Mouse (Mus musculus) embryo, embryonic 10.5 days (tissue): ENCODE measurements at regions not wholly inside any gene's neighbourhood (a gene's known extent, or its start where the extent isn't known, plus 50 kb on each side); places are given as distances from the start of the nearest gene placed in this dataset.

ENCODE experiments used
- DNase-seq: peaks from one replicate; pipeline ENCODE4 v3.0.0-alpha.2; 2015; ENCODE audit warnings: low spot score

DNA sequence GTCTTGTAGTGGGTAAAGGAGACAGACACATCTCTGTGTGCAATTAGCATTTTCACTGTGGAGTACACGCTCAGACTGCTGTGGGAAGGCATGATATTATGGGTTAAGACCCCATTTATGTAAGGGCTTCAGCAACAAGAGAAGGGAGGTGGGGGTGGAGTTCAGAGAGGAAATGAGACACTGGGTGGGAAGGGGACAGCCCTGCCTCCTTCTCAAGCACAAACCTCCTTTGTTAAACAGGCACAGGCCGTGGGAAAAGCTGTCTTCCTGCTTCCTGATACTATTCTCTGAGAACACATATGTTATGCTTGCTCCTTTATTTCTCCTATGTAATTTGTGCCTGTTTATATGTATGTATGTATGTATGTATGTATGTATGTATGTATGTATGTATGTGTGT, 237.4 kb upstream of the Cxcr4 start:
- DNase-seq: no peak

DNA sequence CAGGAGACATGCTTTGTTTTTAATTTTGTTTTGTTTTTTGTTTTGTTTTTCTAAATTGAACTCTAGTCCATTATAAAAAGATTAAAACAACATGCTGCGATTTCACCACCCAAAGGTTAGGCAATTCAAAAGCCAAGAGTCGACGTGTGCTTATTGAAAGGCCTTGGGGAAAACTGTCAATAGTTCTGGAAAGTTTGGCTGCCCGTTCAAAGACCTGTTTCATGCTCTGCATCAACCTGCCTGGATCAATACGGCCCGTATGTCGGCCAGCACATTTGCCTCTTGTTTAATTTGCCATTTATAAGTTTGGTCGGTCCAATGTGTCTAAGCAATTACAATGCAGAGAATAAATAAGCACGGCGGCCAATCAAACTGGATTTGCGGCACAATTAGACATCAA, 234.3 kb upstream of the Cxcr4 start:
- DNase-seq: no peak

DNA sequence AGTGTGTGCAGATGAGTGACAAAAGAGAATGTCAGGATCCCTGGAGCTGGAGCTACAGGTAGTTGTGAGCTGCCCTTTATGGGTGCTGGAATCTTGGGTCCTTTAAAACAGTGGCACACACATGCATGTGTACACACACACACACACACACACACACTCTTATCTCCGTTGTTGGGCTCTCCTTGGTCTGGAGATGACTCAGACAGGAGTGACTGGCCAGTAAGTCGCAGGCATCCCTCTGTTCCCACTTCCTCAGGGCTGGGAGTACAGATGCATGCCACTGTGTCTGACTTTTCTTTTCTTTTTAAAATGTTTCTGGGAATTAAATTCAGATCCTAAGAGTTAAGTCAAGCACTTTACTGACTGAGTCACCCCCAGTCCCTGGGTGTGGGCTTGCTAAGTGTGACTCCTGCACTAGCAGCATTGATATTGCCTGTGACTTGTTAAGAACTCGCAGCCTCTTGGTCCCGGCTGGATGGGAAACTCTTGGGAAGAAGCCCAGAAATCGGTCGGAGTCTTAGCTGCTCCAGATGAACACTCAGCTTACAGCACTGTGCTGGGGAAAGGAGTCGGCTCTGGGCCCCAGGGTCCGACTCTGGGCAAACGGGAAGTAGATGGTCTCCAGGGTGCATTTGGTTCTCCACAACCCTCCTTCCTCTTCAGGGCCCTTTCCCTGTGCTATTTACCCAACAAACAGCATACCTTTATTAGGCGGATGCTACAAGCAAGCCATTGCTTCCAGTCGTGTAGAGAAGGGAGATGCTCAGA, 233.0 kb upstream of the Cxcr4 start:
- DNase-seq: no peak

DNA sequence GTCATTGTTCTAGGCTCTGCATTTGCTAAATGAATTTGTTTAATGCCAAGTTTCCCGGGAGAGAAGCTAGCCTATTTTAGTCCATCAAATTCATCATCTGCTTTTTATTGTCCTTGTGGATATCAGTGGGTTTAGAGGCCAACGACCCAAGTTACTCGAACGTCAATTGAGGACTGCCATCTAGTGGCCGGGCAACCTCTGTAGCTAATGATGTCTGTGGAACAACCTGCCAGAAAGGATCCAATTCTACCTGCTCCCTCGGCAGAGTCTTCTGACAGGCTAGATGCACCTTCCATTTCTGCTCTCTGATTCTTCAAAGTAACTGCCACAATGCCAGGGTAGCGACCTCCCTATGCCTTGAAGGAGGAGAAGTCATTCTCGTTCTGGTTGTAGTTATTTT, 232.1 kb upstream of the Cxcr4 start:
- DNase-seq: peak; percentile 91

DNA sequence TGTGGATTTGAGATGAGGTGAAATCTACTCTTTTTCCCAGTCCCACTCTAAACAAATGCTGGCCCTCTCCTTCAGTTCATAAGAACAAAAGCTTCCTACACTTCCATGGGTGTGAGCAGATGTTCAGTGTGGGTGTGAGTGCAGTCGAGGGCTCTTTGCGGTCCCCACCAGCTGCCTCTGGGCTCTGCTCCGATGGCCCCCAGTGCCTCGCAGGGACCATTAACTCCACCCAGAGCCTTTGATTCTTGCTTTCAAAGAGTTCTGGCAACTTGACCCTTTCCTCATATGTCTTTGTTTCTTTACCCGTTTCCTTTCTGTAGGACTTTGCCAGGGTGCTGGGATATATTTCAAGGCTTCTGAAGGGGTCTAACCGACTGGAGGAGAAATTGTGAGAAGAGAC, 229.9 kb upstream of the Cxcr4 start:
- DNase-seq: no peak

DNA sequence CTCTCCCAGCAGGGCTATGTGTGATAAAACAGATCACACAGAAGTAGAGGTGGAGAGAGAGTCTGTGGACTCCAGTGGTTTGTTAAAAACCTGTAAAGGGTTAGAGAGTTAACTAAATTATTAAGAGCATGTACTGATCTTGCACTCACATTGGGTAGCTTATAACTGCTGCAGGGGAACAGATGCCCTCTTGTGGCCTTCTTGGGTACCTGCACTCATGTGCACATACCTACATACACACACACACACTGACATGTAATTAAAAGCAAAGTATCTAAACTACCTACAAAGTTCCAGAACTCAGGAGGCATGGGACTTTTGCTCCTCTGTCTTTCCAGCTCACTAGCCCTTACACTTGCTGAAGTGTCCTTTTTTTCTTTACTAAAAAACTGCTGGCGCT, 228.4 kb upstream of the Cxcr4 start:
- DNase-seq: no peak

DNA sequence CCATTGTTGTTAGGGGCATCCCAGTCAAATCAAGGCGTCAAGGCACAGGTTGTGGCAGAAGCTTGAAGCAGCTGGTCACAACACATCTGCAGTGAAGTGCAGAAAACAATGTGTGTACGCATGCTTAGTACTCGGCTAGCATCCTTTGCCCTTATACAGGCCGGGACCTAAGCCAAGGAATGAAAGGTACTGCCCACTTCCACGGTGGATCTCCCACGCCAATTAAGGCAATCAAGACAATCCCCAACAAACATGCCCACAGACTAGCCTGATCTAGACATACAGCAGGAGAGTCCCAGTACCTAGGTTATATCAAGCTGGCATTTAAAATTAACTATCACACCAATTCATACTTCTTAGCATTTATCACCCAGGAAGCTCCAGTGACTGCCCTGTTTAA, 227.5 kb upstream of the Cxcr4 start:
- DNase-seq: no peak

DNA sequence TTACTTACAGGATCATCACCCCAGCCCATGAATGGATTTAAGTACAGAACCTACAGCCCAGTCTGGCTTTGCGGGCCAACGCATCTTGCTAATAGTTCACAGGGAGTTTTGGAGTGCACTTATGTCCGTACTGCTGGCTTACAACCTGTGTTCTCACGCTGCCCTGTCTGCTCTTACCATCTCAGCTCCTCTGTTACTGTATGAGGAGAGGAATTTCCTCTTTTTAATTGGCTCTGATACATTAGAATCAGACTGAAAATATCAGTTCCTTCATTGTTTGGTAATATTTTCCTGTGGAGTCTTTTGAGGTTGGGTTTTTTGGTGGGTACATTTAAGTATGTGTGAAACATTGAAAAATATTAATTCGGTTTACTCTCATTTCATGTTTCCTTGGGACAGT, 221.3 kb upstream of the Cxcr4 start:
- DNase-seq: no peak

DNA sequence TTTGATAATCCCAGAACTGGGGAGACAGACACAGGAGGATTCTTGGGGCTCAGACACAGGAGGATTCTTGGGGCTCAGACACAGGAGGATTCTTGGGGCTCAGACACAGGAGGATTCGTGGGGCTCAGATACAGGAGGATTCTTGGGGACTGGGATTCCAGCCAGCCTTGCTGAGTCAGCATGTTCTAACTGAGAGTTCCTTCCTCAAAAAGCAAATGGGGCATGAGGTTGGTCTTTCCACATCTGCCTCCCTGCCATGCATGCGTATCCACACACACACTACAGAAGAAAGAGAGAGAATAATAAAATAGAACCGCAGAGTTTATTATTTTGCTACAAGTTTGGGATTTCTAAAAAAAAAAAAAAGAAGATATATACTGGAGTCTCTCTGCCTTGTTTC, 218.8 kb upstream of the Cxcr4 start:
- no peak for DNase-seq

DNA sequence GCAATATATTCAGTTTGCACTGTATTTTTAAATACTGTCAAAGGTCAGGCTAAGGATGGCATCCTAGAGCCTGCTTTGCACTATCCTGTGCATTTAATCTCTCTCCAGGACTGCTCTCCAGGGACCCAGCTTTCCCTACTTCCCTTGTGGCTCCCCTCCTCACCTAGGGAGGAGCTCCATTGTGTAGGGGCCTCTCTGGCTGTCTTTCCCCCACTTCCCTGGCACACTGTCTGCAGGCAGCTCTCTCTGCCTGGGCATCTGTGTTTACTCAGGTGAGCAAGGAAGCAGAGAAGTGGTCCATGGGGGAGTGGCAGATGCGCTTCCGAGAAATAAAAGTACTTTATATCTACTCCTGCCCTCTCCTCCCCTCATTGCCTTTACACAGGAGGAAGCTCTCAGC, 218.0 kb upstream of the Cxcr4 start:
- DNase-seq: no peak

DNA sequence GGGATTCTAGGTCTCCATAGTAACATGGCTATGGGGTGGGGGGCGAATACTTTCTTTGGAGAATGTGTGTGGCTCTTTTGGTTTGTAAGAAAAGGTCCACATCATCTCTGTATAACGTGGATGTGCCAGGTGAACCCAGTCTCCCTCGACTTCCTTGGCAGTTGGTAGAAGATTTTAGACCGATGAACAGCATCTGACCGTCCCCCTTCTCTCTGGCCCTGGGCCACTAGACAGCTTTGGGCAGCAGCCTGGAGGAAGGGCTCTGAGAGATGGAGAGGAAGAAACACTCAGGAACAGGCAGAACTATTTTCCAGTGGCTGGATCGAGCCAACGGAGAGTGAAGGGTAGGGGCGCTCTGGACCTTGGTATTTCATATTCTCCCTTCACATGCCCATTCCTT, 217.5 kb upstream of the Cxcr4 start:
- DNase-seq: no peak

DNA sequence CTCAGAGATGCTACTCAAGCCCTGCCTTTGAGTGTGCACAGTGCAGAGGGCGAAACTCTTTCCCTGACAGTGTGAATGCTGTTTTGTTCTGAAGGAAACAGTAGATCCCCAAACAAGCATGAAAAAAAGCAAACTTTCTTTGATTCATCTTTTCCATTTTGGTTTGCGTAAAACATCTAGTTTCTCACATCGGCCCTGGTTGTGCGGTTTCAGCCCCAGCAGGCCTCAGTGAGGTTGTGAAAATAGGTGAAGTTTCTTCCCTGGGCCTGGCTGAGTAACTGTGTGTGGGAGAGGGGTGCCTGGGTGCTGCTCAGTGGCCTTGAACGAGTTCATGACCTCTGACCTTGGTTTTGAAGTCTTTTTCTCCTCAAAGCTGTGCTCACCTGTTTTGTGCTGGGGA, 216.5 kb upstream of the Cxcr4 start:
- no peak for DNase-seq

DNA sequence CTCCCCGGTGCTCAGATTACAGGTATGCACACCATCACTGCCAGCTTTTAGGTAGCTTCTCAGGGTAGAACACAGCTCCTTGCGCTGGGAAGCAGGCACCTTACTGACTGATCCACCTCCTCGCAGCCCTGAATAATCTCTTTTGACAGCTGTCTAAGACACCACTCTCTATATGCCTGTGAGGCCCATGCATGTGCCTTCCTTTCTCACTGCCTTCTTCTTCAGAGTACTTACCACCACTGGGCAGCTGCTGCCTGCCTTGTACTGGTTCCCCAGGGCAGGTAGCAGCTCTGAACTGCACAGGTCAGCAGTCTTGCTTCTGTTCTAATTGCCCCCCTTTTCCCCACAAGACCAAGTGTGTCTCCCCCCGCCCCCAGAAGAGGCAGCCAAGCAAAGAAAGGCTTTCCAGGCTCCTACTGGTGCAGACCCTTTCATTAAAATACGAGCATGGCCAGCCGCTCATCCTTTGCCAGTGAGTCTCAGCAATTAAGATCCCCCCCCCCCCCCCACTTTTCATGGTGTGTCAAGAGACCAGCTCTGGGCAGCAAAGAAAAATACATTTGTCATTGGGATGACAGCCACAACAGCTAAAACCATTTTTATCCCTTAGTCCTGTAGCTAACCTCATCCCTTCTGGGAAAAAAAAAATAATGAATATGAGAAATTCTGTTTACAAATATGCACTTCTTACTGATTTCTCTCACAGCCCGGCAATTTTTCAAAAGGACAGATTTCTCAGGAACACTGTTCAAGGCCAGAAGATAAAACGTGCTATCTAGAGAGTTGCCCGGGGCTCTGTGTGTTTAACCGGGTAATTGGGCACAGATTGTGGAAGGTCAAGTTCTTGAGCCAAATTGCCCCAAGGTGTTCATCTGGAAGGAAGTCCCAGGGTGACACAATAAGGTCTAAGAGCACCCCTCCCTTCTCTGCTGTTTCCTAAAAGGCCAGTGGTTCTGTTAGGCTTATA, 213.9 kb upstream of the Cxcr4 start:
- DNase-seq: peak; percentile 69

DNA sequence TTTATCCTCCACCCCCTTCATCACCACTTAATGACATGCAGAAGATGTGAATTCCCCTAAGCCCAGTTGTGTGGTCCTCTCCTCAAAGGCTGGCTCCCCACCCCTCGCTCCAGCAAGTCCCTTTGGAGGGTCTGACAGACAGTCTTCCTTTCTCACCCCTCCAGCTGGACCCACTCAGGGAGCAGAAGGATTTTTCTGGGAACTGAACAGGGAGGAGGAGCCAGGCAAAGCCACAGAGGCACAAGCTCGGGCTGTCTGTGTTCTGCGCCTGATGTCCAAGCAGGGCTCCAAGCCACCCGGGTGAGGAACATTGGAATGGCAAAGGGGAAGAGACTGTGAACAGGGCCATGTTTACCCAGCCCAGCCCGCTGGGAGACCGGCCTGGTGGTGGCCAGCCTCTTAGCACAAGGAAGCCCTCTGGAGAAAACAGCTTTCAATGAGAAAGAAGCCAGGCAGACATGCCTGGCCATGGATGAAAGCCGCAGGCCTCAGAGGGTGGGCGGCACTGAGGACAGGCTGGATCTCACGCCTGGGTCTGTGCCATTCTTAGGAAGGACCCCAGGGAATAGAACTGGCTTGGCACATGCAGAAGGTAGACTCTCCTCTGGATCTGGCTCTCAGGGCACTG, 211.5 kb upstream of the Cxcr4 start:
- peak; percentile 24 for DNase-seq

DNA sequence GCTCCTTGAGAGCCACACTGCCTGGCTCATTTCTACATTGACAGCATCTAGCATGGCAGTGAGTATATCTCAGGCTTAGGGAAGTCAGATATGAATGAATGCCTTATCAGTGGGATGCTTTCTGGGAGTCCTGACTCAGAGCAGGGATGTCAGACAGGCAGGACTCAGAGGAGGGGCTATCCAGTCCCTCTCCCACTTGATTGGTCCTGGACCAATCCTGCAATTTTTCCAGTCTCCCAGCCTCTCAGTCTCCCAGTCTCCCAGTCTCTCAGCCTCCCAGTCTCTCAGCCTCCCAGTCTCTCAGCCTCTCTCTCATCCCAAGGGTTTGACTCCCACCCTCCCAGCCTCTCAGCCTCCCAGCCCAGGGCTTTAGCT, 211.0 kb upstream of the Cxcr4 start:
- no peak for DNase-seq

DNA sequence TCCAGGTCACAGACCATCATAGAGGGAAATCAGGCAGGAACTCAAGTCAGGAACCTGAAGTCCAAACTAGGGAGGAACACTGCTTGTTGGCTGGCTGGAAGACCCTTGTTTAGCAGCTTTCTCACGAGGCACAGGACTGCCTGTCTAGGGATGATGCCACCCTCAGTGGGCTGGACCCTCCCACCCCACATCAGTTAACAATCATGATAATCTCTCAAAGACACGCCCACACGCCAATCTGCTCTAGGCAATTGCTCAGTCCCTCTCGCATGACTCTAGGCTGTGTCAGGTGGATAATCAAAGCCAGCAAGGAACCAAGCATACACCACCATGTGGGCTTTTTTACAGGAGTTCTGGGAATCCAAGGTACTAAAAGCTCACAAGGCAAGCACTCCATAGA, 206.6 kb upstream of the Cxcr4 start:
- no peak for DNase-seq

DNA sequence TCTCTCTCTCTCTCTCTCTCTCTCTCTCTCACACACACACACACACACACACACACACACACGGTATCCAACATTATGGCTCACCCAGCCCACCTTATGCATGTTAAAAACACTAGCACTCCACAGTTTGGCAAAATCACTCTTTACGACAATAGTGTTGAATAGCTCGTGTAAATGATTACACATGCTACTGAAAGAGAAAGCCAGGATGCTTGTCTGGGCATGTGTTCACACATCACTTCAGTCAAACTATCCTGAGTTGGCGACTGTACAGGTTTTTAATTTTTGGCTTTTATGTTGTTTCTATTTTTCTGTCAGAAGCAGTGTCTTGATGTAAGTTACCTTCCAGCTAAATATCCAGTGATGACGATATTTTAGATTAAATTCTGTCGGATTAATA, 203.6 kb upstream of the Cxcr4 start:
- no peak for DNase-seq

DNA sequence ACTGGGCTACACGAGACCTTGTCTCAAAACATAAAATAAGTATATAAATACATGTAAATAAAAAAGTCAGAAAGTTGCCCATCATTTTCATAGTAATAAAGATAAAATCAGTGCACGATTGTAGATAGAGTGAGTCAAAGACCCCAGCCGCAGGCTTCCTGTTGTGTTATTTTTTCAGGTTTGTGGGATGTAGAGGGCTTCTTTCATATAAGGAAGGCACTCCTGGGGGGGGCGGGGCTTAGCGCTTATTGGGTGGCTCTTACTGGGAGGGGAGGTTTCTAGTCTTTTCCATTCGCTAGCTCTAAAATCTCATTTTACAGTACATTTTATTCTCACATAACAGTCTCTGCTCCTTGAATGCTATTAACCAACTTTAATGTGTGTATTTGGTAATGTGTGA, 198.8 kb upstream of the Cxcr4 start:
- no peak for DNase-seq

DNA sequence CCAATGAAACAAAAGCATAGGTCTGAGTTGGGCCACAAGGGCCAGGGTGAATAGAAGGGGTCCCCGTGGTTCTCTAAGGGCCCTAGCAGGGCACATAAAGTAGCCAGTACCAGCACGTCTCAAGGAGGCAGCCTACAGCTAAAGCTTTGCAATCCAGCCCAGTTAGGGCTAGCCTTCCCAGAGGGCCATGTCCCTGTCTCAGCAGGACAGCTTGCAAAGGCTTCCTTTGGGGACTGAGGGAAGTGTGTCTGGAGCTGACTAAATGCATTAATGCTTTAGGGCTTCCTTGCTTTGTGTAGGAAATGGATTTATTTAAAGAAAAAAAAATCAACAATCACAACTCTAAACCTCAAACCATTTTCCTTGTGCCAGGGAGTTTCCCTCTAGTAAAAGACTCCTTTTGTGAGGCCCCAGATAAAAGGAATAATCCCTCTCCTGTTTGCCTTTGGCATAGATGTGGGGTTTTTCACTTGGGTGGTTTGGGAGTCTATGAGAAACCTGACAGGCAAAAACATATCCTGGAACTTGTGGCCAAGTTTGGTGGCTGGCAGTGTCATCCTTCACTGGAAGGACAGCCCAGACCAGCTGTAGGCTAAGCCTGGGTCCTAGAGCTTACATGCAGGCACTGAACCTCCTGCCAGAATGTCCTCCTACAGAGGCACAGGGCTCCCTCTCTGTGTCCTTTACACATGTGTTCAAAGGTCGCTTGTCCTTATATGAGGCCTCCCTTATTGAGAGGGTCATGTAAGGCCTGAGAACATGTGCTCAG, 197.7 kb upstream of the Cxcr4 start:
- DNase-seq: no peak

DNA sequence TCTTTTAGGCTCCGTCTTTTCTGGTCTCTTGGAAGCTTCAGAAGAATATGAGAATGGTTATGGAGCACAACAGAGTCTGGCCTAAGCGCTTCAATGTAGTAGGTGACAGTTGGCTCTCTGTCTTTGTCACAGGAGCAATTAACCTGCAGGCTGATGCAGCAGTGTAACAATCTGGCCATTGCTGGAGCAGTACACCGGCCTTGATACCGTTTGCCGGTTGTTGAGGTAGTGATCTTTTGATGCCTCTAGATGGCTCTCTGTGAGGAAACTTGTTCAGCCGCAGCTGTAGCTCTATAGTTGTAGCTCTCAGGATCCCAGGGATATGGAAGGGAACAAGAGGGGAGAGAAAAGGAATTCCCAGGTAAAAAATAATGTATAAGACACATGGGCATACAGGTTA, 196.1 kb upstream of the Cxcr4 start:
- no peak for DNase-seq

DNA sequence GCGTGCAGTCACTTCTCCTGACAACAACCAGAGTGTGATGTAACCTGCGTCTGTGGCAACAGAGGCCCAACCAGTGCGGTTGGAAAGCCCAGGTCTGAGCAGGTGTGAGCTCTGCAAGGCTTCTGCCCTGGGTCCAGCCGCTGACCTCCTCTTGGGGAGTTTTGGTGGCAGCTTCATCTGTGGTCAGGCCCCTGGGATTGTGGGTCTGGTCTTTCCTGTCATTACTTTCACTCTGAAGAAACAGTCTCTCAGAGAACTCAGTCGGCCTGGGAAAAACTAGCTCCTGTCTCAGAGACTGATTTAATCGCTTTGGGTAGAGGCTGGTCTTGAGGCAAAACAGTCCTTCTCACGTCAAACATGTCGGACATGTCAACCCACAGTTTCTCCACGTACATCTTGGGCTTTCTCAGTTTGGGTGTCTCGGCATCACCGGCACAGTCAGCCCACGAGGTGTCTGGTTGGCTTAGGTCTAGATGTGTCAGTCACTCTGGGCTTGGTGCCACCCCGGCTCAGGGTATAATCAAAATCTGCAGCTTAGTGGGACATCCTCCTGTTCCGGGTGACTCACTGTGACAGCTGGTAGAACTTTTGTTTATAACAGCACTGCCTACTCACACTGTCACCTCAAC, 195.0 kb upstream of the Cxcr4 start:
- no peak for DNase-seq

DNA sequence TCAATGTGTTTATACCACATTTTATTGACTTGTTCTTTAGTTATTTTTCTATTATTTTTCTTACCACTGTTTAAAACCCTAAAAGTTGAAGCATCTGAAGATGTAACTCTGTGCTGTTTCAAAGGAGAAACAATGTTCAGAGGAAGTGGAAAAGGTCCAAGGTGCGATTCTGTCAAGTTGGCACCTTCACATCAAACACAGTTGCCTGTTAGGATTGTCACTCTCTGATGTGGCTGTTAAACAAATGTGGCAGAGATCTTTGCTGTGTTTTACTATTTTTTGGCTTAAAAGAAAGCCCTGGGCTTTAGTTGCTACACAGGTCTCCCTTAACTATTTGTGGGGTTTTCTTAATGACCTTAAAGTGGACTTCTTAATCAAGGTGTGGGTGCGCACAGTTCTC, 190.2 kb upstream of the Cxcr4 start:
- DNase-seq: no peak
